Mouse (Mus musculus) CH12F3 (cell line): ENCODE data around the gene Itga10.
"Not testable (repeated sequence)": the region's sequence is repeated elsewhere in the genome, so short reads cannot be mapped to it uniquely, and the experiment has no call there.

Experiments used
- in situ Hi-C: fragments of 300-500 bp; cut with MboI; formaldehyde crosslinking; loops from 2 replicates; pipeline ENCODE4 v1.14.3; 2020; ENCODE audit warnings: low sequenced_read_pairs

The Itga10 gene

GRCm38 (mm10) chr3:96679159-96679674 is 33.8 kb downstream of the Itga10 start:
- in situ Hi-C loops, result no loop called here

- in situ Hi-C loops, result no loop called here
Observed at GRCm38 (mm10) chr3:96680269-96680956, 35.0 kb downstream of the Itga10 start.

- in situ Hi-C loops, result no loop called here
Observed at GRCm38 (mm10) chr3:96683496-96683895, 38.1 kb downstream of the Itga10 start.

GRCm38 (mm10) chr3:96684151-96684821 is 38.9 kb downstream of the Itga10 start:
- in situ Hi-C loops, result no loop called here

GRCm38 (mm10) chr3:96684822-96685156 is 39.4 kb downstream of the Itga10 start:
- in situ Hi-C loops, result no loop called here

DNA sequence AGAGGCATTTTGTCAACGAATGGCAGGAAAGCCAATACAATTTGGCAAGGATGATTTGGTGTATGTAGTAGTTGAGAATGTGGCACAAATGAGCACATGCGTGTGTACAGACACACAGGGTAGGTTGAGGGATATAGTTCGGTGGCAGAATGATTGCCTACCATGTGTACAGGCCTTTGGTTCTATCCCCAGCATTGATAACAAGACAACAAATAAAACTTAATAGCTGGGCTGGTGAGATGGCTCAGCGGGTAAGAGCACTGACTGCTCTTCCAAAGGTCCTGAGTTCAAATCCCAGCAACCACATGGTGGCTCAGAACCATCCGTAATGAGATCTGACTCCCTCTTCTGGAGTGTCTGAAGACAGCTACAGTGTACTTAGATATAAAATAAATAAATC is 40.7 kb downstream of the Itga10 start:
- in situ Hi-C loops, result not testable (repeated sequence)

- in situ Hi-C loops, result no loop called here
Observed at GRCm38 (mm10) chr3:96688854-96689253, 43.5 kb downstream of the Itga10 start.

- in situ Hi-C loops, result no loop called here
Observed at GRCm38 (mm10) chr3:96690298-96690697, 44.9 kb downstream of the Itga10 start.

GRCm38 (mm10) chr3:96692506-96692905 is 47.1 kb downstream of the Itga10 start:
- in situ Hi-C loops, result no loop called here

- in situ Hi-C loops, result no loop called here
Observed at GRCm38 (mm10) chr3:96693579-96693978, 48.2 kb downstream of the Itga10 start.

GRCm38 (mm10) chr3:96696198-96696765 is 50.9 kb downstream of the Itga10 start, which contains the start of gene Pias3:
Pias3 (plus strand) TSS chr3:96696384.
- in situ Hi-C loops, result no loop called here

- in situ Hi-C loops, result no loop called here
Observed at GRCm38 (mm10) chr3:96696766-96697732, 51.7 kb downstream of the Itga10 start.

GRCm38 (mm10) chr3:96698993-96699690 is 53.8 kb downstream of the Itga10 start:
- in situ Hi-C loops, result no loop called here

DNA sequence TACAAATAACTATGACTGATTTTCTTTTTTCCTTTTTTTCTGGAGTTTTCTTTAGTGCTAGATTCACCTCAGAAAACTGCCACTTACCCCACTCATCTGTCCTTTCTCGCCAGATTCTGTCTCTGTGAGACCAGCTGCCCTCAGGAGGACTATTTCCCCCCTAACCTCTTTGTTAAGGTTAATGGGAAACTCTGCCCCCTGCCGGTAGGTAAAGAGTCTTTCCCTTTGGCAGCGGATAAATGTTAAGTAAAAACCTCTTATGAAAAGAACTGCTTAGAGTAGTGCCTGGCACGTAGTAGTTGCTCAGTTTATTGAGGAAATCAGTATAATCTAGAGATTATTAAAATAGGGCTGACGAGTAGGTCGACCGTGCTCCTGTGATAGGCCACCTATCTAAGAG is 55.0 kb downstream of the Itga10 start:
- in situ Hi-C loops, result no loop called here

- in situ Hi-C loops, result no loop called here
Observed at GRCm38 (mm10) chr3:96701003-96701402, 55.6 kb downstream of the Itga10 start.

DNA sequence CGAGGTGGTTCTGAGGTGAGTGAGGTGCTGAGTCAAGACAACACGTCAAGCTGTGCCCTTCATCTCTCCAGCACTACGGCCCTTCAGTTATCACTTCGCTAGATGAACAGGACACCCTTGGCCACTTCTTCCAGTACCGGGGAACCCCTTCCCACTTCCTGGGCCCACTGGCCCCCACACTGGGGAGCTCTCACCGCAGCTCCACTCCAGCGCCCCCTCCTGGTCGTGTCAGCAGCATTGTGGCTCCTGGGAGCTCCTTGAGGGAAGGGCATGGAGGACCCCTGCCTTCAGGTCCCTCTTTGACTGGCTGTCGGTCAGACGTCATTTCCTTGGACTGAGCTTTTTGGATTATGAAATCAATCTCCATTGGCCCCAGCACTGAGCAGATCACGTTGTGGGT is 59.4 kb downstream of the Itga10 start:
- in situ Hi-C loops, result no loop called here

GRCm38 (mm10) chr3:96706217-96706616 is 60.8 kb downstream of the Itga10 start:
- in situ Hi-C loops, result no loop called here

DNA sequence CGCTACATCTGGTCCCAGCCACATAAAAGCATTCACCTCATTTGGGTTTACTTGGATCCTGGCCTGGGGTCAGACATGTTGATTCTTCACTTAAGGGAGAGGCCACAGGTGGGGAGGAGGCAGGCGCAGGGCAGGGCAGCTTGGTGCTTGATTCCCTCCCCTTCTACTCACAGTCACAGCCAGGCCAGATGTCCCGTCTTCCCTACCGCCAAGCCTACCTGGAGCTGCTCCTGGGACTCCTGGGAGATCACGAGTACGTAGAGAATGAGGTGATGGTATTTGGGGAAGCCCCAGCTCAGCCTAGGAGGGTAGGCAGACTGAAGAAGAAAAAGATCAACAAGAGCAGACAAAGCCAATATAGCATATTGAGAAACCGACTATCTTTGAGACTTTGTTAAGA is 61.6 kb downstream of the Itga10 start:
- in situ Hi-C loops, result no loop called here

- in situ Hi-C loops, result no loop called here
Observed at GRCm38 (mm10) chr3:96707903-96708683, 62.7 kb downstream of the Itga10 start, which contains the start of gene Nudt17. Nudt17 (minus strand) TSS chr3:96708562.
